Mouse (Mus musculus) heart, embryonic 11.5 days (tissue): ENCODE data around the gene Tmcc2. TPM values are rescaled to one million over a fixed set of nuclear protein-coding genes. Genes with fewer than 3 reads are reported as not detected.

Source experiments
- ATAC-seq: fragments of 200-750 bp; cut with Nextera tagmentation; replicated peaks from 2 replicates; pipeline ENCODE4 v1.8.0; 2017; ENCODE audit warnings: moderate library complexity; ENCODE audit not compliant: insufficient number of reproducible peaks, low FRiP score, low TSS enrichment
- H3K27ac ChIP-seq: fragments of 300-500 bp; sonication (generic); 2 replicates; pipeline ENCODE4 v1.5.1; 2014; ENCODE audit warnings: mild to moderate bottlenecking, low read depth, low read length
- H3K27me3 ChIP-seq: fragments of 300-500 bp; sonication (generic); 2 replicates; pipeline ENCODE4 v1.6.1; 2014; ENCODE audit warnings: mild to moderate bottlenecking, low read length, mixed read lengths; ENCODE audit not compliant: control insufficient read depth, insufficient read depth
- H3K36me3 ChIP-seq: fragments of 300-500 bp; sonication (generic); 2 replicates; pipeline ENCODE4 v1.6.1; 2014; ENCODE audit warnings: mild to moderate bottlenecking, low read length, moderate library complexity, mixed read lengths; ENCODE audit not compliant: control insufficient read depth, insufficient read depth
- H3K4me1 ChIP-seq: fragments of 300-500 bp; sonication (generic); 2 replicates; pipeline ENCODE4 v1.6.1; 2014; ENCODE audit warnings: low read length; ENCODE audit not compliant: control insufficient read depth, insufficient read depth
- H3K4me2 ChIP-seq: fragments of 300-500 bp; sonication (generic); 2 replicates; pipeline ENCODE4 v1.6.1; 2014; ENCODE audit warnings: mild to moderate bottlenecking, moderate library complexity
- H3K4me3 ChIP-seq: fragments of 300-500 bp; sonication (generic); 2 replicates; pipeline ENCODE4 v1.5.1; 2014; ENCODE audit warnings: low read depth, low read length
- H3K9ac ChIP-seq: fragments of 300-500 bp; sonication (generic); 2 replicates; pipeline ENCODE4 v1.6.1; 2014; ENCODE audit warnings: mild to moderate bottlenecking, low read depth, low read length, moderate library complexity
- H3K9me3 ChIP-seq: fragments of 300-500 bp; sonication (generic); replicated peaks from 2 replicates; pipeline ENCODE4 v1.6.1; 2016; ENCODE audit warnings: low read length; ENCODE audit not compliant: control insufficient read depth
- WGBS: fragments of 180-500 bp; shearing (Covaris S2); extraction: QIAGEN DNeasy Blood & Tissue Kit; methylation state at CpG from one replicate; pipeline ENCODE4 v1.1.7; 2014; ENCODE audit not compliant: insufficient replicate concordance; 5-methylcytosine and 5-hydroxymethylcytosine counted together
- polyA plus RNA-seq: library from polyadenylated mRNA; unstranded; fragments of >200 nt; fragmentation: Nextera tagmentation; extraction: Ambion mirVana; gene quantifications from 2 replicates; pipeline ENCODE4 v1.2.1, GENCODE M21; 2014

Gene Tmcc2
- polyA plus RNA-seq, 1 experiment from 2014 or later: 10.4 TPM

DNA sequence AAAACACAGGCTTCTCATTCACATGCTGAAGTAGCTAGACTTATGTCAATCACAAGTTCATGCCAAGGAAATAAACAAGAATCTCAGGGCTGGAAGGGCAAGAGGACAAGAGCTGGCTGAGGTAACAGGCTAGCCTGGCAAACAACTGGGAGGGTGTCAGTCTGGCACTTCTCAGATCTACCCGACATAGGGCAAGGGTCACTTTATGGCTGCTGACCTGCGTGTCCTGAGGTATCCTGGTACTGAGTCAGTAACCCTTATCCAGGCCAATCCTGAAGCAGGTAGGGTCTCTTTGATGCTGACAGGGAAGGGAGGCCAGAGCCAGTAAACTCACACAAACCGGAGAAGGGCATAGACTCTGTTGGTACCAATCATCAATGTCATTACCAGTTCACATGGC, 62.5 kb downstream of the Tmcc2 start:
- no peak overlapping the region for H3K4me2 ChIP-seq
- H3K9ac ChIP-seq: no peak overlapping the region
- no peak overlapping the region for H3K27ac ChIP-seq
- no peak overlapping the region for H3K4me3 ChIP-seq
- H3K9me3 ChIP-seq: no peaks in the 10 kb centered on the region
- no peaks in the 10 kb centered on the region for H3K27me3 ChIP-seq
- WGBS: 76% methylated on average over 3 of the region's 3 CpGs
- peaks cover 16% of the 10 kb centered on the region for H3K4me1 ChIP-seq
- ATAC-seq: no peak
- H3K36me3 ChIP-seq: peaks cover 7% of the 10 kb centered on the region; the same call in 1 of the 2 replicates

DNA sequence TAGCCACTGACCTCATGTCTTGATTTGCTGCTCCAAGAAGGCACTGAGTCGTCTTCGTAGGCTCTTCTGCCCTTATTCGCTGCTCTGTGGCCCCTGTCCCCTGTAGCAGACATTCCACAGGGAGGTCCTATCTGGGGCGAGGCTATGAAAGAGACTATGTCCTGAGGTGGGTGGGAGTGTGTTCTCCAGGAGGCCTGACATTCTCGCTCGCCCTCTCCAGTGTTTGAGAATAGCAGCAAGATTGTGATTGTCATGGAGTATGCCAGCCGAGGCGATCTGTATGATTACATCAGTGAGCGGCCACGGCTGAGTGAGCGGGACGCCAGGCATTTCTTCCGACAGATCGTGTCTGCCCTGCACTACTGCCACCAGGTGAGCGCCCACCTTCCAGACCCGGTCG, 63.6 kb downstream of the Tmcc2 start:
- peaks cover 19% of the 10 kb centered on the region for H3K4me1 ChIP-seq
- no peaks in the 10 kb centered on the region for H3K27me3 ChIP-seq
- ATAC-seq: no peak
- no peak overlapping the region for H3K4me3 ChIP-seq
- H3K36me3 ChIP-seq: peaks cover 7% of the 10 kb centered on the region; the same call in 1 of the 2 replicates
- H3K27ac ChIP-seq: no peak overlapping the region
- H3K9ac ChIP-seq: no peak overlapping the region
- no peak overlapping the region for H3K4me2 ChIP-seq
- WGBS: 61% methylated on average over 17 of the region's 17 CpGs
- H3K9me3 ChIP-seq: no peaks in the 10 kb centered on the region

DNA sequence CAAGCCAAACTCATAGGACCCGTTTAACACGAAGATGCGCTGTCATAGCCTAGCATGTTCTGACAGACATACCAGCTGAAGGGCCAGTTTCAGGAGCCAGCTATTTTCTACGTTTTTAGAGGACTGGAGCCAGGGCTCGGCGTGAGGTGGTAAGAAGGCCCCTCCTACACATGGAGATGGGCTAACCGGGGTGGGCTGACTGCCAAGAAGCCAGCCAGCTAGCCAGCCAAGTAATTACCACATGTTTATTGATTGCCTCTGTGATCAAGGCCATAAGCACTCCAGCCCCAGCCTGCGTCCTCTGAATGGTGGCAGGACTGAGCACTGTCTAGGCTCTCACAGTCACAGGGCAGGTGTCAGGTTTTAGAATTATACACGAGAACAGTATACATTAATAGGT, 64.3 kb downstream of the Tmcc2 start:
- Histone ChIP-seq H3K27ac (no peak overlapping the region), H3K36me3 (peaks cover 4% of the 10 kb centered on the region; the same call in 1 of the 2 replicates), H3K27me3 (no peaks in the 10 kb centered on the region), H3K4me2 (no peak overlapping the region), H3K4me1 (peaks cover 22% of the 10 kb centered on the region), H3K9me3 (no peaks in the 10 kb centered on the region), H3K4me3 (no peak overlapping the region), H3K9ac (no peak overlapping the region)
- ATAC-seq: no peak
- 72% methylated on average over 9 of the region's 9 CpGs for WGBS

DNA sequence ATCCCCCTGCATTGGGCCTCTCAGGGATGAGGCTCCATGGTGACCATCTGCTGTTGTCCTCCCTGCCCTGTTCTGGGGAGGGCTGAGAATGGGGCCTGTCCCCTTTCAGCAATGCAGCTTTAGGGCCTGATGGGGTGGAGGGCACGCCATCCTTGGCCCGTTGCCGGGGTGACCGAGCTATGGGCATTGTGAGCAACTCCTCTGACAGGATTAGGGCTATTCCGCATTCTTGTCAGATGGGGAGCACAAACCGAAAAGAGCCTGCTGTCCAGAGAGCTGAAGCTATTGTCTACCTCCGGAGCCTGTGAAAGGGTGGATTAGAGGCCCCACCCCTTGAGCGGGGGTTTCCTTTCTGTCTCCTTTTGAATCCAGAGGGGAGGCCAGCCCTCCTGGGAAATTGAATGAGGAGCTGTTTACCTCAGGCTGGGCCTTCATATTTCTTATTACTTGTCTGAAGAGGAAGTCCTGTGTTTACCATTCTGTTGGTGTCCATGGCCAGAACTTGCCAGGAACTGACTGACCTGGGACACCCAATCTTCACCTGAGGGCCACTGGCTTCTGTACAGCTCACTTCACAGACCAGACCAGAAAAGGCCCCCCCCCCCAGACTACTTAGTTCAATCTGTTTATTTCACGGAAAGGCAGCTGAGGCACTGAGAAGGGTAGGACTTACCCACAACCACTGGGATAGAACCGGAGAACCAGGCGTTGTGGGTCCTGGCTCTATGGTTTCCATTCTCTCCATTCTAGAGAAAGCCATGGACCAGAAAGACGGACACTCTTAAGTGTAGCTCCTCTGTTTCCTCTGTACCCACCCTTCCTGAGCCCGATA, 68.2 kb downstream of the Tmcc2 start:
- Histone ChIP-seq H3K36me3 (peaks cover 4% of the 10 kb centered on the region; the same call in 1 of the 2 replicates), H3K27me3 (no peaks in the 10 kb centered on the region), H3K4me1 (peaks cover 27% of the 10 kb centered on the region), H3K9me3 (no peaks in the 10 kb centered on the region), H3K27ac (peak overlapping the region; percentile 50; the same call in 1 of the 2 replicates), H3K4me2 (no peak overlapping the region), H3K9ac (no peak overlapping the region), H3K4me3 (no peak overlapping the region)
- no peak for ATAC-seq
- WGBS: 30% methylated on average over 13 of the region's 13 CpGs

DNA sequence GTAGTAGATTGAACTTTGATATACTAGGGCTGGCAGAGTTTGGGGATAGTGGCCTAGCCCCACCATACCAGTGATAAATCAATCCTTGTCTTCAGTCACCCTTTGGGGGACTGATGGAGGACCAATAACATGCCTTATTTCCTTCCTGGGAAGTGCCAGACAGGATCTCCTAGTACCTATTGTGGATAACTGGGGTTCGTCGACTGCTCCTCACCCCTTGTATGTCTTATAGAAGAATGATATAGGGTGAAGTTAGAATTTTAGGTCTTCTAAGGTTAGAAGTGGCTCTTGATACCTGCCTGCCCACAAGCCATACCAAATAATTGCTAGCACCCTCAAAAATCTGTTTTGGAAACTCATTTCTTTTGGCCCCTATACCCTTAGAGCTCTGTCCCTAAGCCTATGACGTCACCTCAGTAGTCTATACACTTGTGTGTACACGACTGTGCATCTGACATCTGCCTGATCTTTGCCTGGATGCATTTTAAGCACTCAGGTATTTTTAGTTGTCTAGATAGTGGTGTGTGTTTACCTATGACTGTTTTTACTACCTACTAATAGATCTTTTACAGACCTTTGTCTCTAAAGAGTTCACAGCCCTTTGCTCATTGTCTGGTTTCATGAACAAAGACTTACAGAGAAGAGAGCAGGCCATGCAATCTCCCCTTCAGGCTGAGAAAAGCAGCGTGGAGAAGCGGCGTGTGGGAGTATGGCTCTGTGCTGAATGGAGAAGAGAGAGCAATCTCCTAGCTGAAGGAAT, 69.1 kb downstream of the Tmcc2 start:
- peaks cover 4% of the 10 kb centered on the region; the same call in 1 of the 2 replicates for H3K36me3 ChIP-seq
- H3K27ac ChIP-seq: peak overlapping the region; percentile 50; the same call in 1 of the 2 replicates
- H3K9ac ChIP-seq: no peak overlapping the region
- no peaks in the 10 kb centered on the region for H3K9me3 ChIP-seq
- H3K4me1 ChIP-seq: peaks cover 23% of the 10 kb centered on the region
- H3K27me3 ChIP-seq: peaks cover under 1% of the 10 kb centered on the region; the same call in 1 of the 2 replicates
- no peak for ATAC-seq
- no peak overlapping the region for H3K4me2 ChIP-seq
- 69% methylated on average over 7 of the region's 7 CpGs for WGBS
- H3K4me3 ChIP-seq: no peak overlapping the region

DNA sequence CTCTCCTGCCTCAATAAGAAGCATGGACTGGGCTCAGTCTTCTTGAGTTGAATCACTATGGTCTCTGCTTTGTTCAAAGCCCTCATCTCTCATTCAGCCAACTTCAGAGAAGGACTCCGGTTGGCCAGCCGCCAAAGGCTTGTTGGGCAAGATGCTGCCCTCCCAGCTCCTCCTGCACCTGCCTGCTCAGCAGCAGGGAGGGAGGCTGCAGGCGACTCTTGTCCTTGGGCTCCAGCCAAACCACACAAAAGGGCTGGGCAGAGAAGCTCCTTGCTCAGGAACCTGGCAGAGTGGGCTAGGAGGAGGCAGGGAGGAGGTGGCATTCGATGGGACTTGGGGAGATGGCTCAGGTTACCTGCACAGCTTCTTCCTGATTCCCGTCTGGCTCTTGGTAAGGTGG, 71.8 kb downstream of the Tmcc2 start:
- H3K27me3 ChIP-seq: peaks cover 11% of the 10 kb centered on the region; the same call in 1 of the 2 replicates
- H3K4me2 ChIP-seq: no peak overlapping the region
- peaks cover 30% of the 10 kb centered on the region for H3K4me1 ChIP-seq
- no peak overlapping the region for H3K9ac ChIP-seq
- no peaks in the 10 kb centered on the region for H3K36me3 ChIP-seq
- whole genome bisulfite sequencing: 56% methylated on average over 5 of the region's 5 CpGs
- H3K4me3 ChIP-seq: no peak overlapping the region
- ATAC-seq: no peak
- no peaks in the 10 kb centered on the region for H3K9me3 ChIP-seq
- no peak overlapping the region for H3K27ac ChIP-seq

DNA sequence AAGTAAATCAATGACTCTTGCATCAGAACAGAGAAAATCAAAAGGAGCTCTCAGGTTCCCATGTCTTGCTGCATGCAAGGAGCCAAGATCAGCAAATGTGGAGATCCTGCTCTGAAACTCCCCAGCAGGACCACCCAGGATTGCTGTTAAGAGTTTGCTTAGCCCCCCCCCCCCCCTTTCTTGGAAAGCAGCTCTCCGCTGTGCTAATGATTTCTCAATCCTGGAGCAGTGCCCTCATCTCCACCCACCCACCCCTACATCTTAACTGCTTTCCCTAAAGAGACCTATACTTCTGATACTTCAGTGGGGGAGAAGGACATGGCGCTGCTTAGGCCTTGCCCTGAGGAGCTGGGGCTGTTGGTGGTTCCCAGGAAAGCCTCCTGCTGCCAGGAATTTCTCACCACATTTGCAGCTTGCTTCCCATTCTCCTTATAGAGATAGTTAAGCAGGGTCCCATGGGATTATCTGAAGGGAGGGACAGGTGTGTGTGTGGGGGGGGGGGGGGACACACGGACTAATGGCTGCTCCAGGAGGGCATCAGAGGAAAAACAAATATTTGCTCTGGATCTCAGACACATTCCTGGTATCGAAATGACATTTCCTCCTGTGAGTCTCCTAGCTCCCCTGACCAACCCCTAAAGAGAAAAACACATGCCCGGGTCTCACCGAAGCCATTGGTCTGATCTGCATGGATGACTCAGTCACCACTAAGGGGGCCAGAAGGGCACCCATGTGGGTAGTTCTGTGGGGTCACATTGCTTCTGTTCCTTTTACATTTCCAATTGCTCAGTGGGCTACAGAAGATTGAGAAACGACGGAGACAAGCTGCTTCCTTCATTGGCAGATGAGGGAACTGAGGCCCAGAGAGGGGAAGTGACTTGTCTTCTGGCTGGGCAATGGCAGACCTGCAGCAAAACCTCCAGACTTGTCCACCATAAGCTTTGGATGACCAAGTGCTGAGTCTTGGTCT, 72.9 kb downstream of the Tmcc2 start:
- H3K9me3 ChIP-seq: no peaks in the 10 kb centered on the region
- H3K4me2 ChIP-seq: no peak overlapping the region; the same call in 1 of the 2 replicates
- no peak for ATAC-seq
- H3K4me1 ChIP-seq: peaks cover 30% of the 10 kb centered on the region
- H3K27me3 ChIP-seq: peaks cover 11% of the 10 kb centered on the region; the same call in 1 of the 2 replicates
- no peaks in the 10 kb centered on the region for H3K36me3 ChIP-seq
- H3K9ac ChIP-seq: no peak overlapping the region
- H3K4me3 ChIP-seq: no peak overlapping the region
- H3K27ac ChIP-seq: no peak overlapping the region
- WGBS: 50% methylated on average over 7 of the region's 8 CpGs

DNA sequence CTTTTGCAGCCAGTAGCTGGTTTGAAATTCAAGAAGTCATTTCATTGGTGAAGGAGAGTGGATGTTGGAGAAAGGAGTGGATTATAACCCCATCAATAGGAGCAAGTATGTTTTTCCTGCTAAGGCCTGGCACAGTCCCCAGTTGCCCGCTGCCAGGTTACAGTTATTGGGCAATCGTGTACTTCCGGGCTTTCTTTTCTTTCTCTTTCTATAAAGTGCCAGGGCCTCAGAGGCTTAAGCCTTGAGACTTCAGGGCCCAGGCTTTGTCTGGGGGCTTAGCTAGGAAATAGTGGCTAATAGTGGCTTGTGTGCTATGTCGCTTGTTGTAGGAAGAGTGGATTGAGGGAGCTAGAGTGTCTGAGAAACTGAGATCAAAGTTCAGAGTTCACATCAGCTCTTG, 73.7 kb downstream of the Tmcc2 start:
- WGBS: 74% methylated on average over 4 of the region's 4 CpGs
- Histone ChIP-seq H3K4me3 (no peak overlapping the region), H3K27ac (no peak overlapping the region), H3K9me3 (no peaks in the 10 kb centered on the region), H3K27me3 (peaks cover 11% of the 10 kb centered on the region; the same call in 1 of the 2 replicates), H3K9ac (no peak overlapping the region), H3K36me3 (no peaks in the 10 kb centered on the region), H3K4me1 (peaks cover 27% of the 10 kb centered on the region), H3K4me2 (no peak overlapping the region)
- no peak for ATAC-seq
